Mouse (Mus musculus): Measurements from ENCODE around the gene Arhgap10. TPM values are rescaled to one million over a fixed set of nuclear protein-coding genes. Genes with fewer than 3 reads are reported as not detected.

The Arhgap10 gene
- total RNA-seq, 2 experiments from 2014 or later, result 8.0 to 8.8 TPM

- DNase-seq (ENCODE audit: low spot score in 2 of 2), result no peak
These were observed 29.5 kb downstream of the Arhgap10 start for GRCm38 (mm10) chr8:77488215-77488606.

DNA sequence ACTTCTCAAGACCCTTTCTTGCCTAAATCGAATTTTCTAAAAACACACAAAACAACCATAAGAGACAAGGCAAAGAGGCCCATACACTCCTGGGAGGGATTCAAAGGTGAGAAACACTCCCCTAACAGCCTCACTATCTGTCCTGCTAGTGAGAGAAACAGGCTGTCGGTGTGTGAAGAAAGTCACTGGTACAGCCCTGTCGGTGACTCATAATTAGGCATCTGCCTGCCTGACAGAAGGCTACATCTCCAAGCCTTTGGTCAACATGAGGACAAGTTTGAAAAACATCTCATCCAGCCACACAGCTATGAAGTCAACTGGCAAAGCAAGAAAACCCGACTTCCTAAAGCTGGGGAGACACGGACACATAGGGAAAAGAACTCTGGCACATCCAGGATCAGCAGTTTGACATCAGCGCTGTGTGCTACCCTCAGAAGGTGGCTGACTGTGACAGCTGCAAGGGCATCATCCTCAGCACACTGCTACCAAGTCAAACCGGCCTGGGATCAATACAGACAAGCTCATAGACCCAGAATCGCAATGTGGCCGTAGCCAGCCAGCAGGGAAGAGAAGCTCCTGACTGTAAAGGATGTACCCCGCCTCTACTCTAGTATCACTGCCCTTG lies 30.1 kb downstream of the Arhgap10 start:
- no peak for DNase-seq (ENCODE audit: low spot score in 2 of 2)

- DNase-seq (ENCODE audit: low spot score in 2 of 2), result no peak
These were observed 31.0 kb downstream of the Arhgap10 start for GRCm38 (mm10) chr8:77486749-77487148.

- DNase-seq (ENCODE audit: low spot score in 2 of 2), result no peak
These were observed 32.9 kb downstream of the Arhgap10 start for GRCm38 (mm10) chr8:77484817-77485216.

GRCm38 (mm10) chr8:77484266-77484665 lies 33.5 kb downstream of the Arhgap10 start:
- no peak for DNase-seq (ENCODE audit: low spot score in 2 of 2)

DNA sequence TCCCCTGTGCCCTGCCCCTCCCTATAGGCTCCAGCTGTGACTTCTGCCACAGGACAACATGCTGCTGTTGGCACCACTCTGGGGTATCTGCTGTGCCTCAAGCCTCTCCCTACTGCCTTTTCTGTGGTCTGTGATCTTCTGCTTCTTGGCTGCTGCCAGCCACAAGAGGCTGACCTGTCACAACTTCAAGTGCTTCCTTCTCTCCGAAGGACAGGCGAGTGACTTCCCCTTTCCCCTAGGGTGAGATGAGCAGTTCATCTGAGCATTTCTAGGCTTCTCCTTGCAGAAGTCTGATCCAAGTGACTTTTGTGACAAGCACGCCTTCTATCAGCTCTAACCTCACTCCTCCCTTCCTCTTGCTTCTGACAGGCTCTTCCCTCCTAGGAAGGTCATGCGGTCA lies 34.1 kb downstream of the Arhgap10 start:
- no peak for DNase-seq (ENCODE audit: low spot score in 2 of 2)

- DNase-seq (ENCODE audit: low spot score in 2 of 2), result no peak
These were observed 36.0 kb downstream of the Arhgap10 start for GRCm38 (mm10) chr8:77481791-77482190.

DNA sequence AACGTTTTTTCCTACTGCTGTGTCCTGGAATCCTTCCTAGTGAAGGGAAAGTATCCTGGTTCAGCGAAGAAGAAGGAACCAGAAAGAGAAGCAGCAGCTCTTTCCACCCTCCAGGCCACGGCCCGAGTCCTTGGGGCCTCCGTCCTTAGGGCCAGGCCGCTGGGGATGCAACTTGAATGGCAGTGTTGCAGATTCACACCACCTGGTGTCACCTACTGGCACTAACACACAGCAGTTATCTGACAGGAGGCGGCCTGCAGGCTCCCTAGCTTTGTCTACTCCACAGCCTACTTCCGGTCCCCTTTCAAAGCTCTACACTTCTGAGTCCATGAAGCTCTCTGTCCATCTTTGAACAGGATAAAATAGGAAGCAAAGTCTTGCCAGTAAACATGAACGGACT lies 37.8 kb downstream of the Arhgap10 start:
- DNase-seq (ENCODE audit: low spot score in 2 of 2), result no peak

GRCm38 (mm10) chr8:77478913-77479273 lies 38.9 kb downstream of the Arhgap10 start:
- DNase-seq (ENCODE audit: low spot score in 2 of 2), result no peak

DNA sequence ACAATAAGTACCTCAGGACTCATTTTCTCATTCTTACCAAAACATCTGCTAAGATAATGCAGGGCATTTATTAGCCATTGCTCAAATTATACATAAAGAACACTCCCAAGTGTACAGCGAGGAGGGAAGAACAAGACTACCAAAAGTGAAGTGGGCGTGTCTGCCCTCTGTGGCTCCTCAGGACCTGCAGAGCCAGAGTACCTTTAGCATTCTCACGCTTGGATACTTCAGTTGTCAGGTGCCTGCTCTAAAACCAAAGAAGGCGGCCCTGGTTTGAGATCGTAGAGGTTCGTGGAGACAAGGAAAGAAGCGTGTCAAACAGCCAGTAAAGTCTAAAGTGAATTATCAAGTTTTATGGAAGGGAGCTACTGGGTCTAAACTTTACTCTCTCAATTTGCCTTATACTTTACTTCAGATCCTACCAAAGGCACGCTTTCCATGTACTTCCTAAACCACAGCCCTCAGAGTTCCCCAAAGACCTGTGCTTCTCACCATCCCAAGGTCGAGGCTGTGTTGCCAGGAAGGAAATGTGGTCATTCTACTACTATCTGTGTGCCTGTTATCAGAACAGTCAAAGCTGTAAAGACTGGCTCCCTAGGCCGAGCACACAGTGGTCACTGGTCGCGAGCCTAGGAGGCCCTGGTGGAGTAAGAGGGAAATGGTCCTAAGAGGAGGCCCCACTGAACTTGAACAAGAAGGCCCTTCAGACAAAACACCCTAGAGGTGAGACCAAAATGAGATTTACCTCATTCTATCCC lies 39.4 kb downstream of the Arhgap10 start:
- no peak for DNase-seq (ENCODE audit: low spot score in 2 of 2)

GRCm38 (mm10) chr8:77477684-77478083 lies 40.1 kb downstream of the Arhgap10 start:
- DNase-seq (ENCODE audit: low spot score in 2 of 2), result no peak

GRCm38 (mm10) chr8:77474614-77475013 lies 43.1 kb downstream of the Arhgap10 start:
- DNase-seq (ENCODE audit: low spot score in 2 of 2), result no peak

GRCm38 (mm10) chr8:77473773-77474172 lies 44.0 kb downstream of the Arhgap10 start:
- DNase-seq (ENCODE audit: low spot score in 2 of 2), result no peak

- no peak for DNase-seq (ENCODE audit: low spot score in 2 of 2)
These were observed 44.4 kb downstream of the Arhgap10 start for GRCm38 (mm10) chr8:77473373-77473772.

GRCm38 (mm10) chr8:77461392-77461791 lies 56.4 kb downstream of the Arhgap10 start:
- no peak for DNase-seq (ENCODE audit: low spot score in 2 of 2)

GRCm38 (mm10) chr8:77460363-77460762 lies 57.4 kb downstream of the Arhgap10 start:
- no peak for DNase-seq (ENCODE audit: low spot score in 2 of 2)

- no peak for DNase-seq (ENCODE audit: low spot score in 2 of 2)
These were observed 58.1 kb downstream of the Arhgap10 start for GRCm38 (mm10) chr8:77459696-77460095.

- DNase-seq (ENCODE audit: low spot score in 2 of 2), result no peak
These were observed 59.2 kb downstream of the Arhgap10 start for GRCm38 (mm10) chr8:77458575-77458974.

GRCm38 (mm10) chr8:77456263-77456662 lies 61.5 kb downstream of the Arhgap10 start:
- DNase-seq (ENCODE audit: low spot score in 2 of 2), result no peak

DNA sequence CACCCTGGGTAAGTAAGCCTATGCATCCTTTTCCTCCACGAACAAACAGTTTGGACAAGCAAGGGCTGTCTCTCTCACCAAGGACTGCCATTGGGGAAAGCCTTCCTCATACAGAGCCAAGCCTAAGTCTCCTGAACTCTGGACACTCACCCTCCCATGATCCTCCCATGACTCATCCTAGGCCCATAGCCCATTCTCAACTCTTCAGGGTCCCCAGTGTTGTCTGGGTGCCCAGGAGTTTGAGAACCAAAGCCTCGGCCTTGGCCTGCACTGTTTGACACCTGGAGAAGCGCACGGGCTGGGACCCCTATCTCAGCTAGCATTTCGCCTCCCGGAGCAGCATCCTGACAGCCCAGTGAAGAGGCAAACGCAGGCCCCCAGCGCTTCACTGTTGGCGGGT lies 63.9 kb downstream of the Arhgap10 start:
- DNase-seq (ENCODE audit: low spot score in 2 of 2), result no peak

- DNase-seq (ENCODE audit: low spot score in 2 of 2), result no peak
These were observed 66.0 kb downstream of the Arhgap10 start for GRCm38 (mm10) chr8:77451466-77452382.

GRCm38 (mm10) chr8:77451052-77451451 lies 66.7 kb downstream of the Arhgap10 start:
- DNase-seq (ENCODE audit: low spot score in 2 of 2), result no peak
